Mouse (Mus musculus) embryonic stem cell, embryonic (primary cell): ENCODE data around the gene Cox10.

ENCODE experiments used
- CTCF ChIA-PET, 4 experiments: fragments of 300-600 bp in 2 of 4; fragments of 350-600 bp in 2 of 4; sonication (Branson Sonifier 250); formaldehyde crosslinking; loops; one replicate each; lab custom pipeline; 2022; ENCODE audit warnings: inconsistent platforms in 2 of 4; lab: Charles Lee
- POLR2A ChIA-PET, 4 experiments: fragments of 300-600 bp in 2 of 4; fragments of 350-600 bp in 2 of 4; sonication (Branson Sonifier 250); formaldehyde crosslinking; loops; one replicate each; lab custom pipeline; 2022; ENCODE audit warnings: antibody characterized with exemption in 4 of 4, inconsistent platforms in 1 of 4; lab: Charles Lee

The Cox10 gene

DNA sequence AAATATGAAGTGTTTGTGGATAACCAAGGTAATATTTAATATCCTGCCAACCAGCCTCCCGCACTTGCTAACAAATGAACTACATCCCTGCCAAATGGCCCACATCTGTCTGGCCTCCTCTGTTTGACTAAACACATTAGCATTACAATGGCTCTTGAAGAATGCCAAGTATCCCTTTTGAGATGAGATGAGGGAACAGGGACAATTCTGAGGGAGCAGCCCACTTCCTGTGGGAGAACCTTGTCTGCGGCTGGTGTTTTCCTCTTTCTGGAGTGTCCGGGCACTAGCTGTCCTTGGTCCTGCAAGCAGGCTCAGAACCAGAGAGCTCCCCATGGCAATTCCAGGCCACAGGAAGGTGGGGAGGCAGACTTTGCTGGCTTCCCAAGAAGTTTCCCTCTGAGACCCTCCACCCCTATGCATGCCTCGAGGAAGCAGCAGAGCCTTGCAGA is 126.5 kb downstream of the Cox10 start:
- ChIA-PET CTCF (interaction anchor here in 3 of 4 experiments (0.6 to 2.1 kb wide), 5 partner anchors 26 to 274 kb away, joined by 3 to 8 read pairs (median 3); partner anchors contain the start of gene Hs3st3b1 (in 1 of the 3)), POLR2A (interaction anchor here in 3 of 4 experiments (0.6 to 9.5 kb wide), 28 partner anchors 8 to 518 kb away, joined by 3 to 134 read pairs (median 5); partner anchors contain the start of genes Hs3st3b1 (in 3 of the 3) and Cox10 (in 1 of the 3))

GRCm38 (mm10) chr11:63951831-63952631 is 127.2 kb downstream of the Cox10 start:
- ChIA-PET POLR2A (interaction anchor here in 3 of 4 experiments (0.6 to 9.5 kb wide), 38 partner anchors 8 to 681 kb away, joined by 3 to 134 read pairs (median 5); partner anchors contain the start of genes Hs3st3b1 (in 3 of the 3) and Cox10 (in 1 of the 3)), CTCF (interaction anchor here in 3 of 4 experiments (0.5 to 2.1 kb wide), 6 partner anchors 27 to 269 kb away, joined by 3 to 8 read pairs (median 3); partner anchors contain the start of gene Hs3st3b1 (in 1 of the 3))

GRCm38 (mm10) chr11:63948371-63948770 is 130.9 kb downstream of the Cox10 start:
- CTCF ChIA-PET = interaction anchor here in 1 of 4 experiments (1.7 kb wide), 1 partner anchor 22 kb away, joined by 4 read pairs; no protein-coding TSS in a partner anchor

GRCm38 (mm10) chr11:63947024-63947423 is 132.2 kb downstream of the Cox10 start:
- ChIA-PET CTCF (no interaction called here), POLR2A (interaction anchor here in 3 of 4 experiments (0.7 to 2.4 kb wide), 3 partner anchors 10 to 1042 kb away, joined by 3 to 10 read pairs (median 4); no protein-coding TSS in a partner anchor)

More at GRCm38 (mm10) chr11:63948371-63948770, 130.9 kb downstream of the Cox10 start:
- POLR2A ChIA-PET = interaction anchor here in 2 of 4 experiments (0.9 to 2.4 kb wide), 4 partner anchors 9 to 58 kb away, joined by 3 to 10 read pairs (median 3); no protein-coding TSS in a partner anchor

DNA sequence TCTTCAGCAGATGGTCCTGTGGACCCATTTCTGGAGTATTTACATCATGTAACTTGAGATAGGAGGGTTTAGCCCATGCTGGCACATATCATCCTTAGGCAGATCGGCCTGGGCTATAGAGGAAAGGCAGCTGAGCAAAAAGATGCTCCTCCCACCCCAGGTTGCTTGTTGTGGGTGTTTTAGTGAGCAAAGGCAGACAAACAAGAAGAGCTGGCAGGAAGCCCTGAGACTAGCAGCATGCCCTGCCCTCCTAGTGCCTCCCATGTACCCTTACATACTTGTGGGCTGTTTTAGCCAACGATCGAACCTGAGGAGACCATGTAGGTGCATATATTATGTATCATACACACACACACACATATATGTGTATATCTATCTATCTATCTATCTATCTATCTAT is 135.3 kb downstream of the Cox10 start:
- POLR2A ChIA-PET = interaction anchor here in 2 of 4 experiments (0.6 to 1.4 kb wide), 3 partner anchors 8 to 25 kb away, joined by 3 to 5 read pairs (median 3); no protein-coding TSS in a partner anchor
- CTCF ChIA-PET = no interaction called here

GRCm38 (mm10) chr11:63943268-63943890 is 135.9 kb downstream of the Cox10 start:
- POLR2A ChIA-PET = interaction anchor here in 2 of 4 experiments (0.6 to 1.4 kb wide), 3 partner anchors 9 to 24 kb away, joined by 3 to 5 read pairs (median 3); no protein-coding TSS in a partner anchor
- CTCF ChIA-PET = no interaction called here

DNA sequence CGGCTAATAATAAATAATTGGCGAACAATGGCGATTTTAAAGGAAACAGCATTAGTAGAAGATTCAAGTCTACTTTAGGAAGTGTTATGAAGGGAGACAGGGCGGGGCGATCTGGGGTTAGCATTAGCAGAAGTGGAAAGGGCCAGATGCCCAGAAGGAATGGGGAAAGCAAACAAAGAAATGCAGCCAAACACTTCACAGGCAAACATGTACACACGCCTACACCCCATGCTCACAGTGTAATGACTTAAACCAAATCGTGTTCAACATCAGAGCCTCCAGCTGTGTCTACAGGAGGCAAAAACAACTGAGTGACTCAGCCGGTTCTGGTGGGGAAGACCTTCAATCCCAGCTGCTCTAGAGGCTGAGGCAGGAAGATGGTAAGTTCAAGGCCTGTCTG is 137.1 kb downstream of the Cox10 start:
- ChIA-PET POLR2A (interaction anchor here in 1 of 4 experiments (0.7 kb wide), 1 partner anchor 12 kb away, joined by 3 read pairs; no protein-coding TSS in a partner anchor), CTCF (no interaction called here)

GRCm38 (mm10) chr11:63936641-63937040 is 142.6 kb downstream of the Cox10 start:
- ChIA-PET POLR2A (interaction anchor here (0.6 to 1.9 kb wide), 5 partner anchors 12 to 17 kb away, joined by 3 to 7 read pairs (median 4); partner anchors contain the start of gene Hs3st3b1 (in 1 of the 4)), CTCF (interaction anchor here in 1 of 4 experiments (0.6 kb wide), 1 partner anchor 987 kb away, joined by 4 read pairs; no protein-coding TSS in a partner anchor)

GRCm38 (mm10) chr11:63926901-63927300 is 152.4 kb downstream of the Cox10 start:
- ChIA-PET CTCF (interaction anchor here in 3 of 4 experiments (0.6 to 3.0 kb wide), 8 partner anchors 15 to 515 kb away, joined by 3 to 12 read pairs (median 3); partner anchors contain the start of gene Cox10 (in 1 of the 3)), POLR2A (interaction anchor here (0.5 to 8.2 kb wide), 19 partner anchors 12 to 1376 kb away, joined by 3 to 108 read pairs (median 4); partner anchors contain the start of genes Cox10 (in 2 of the 4) and Ubb (in 1 of the 4))

DNA sequence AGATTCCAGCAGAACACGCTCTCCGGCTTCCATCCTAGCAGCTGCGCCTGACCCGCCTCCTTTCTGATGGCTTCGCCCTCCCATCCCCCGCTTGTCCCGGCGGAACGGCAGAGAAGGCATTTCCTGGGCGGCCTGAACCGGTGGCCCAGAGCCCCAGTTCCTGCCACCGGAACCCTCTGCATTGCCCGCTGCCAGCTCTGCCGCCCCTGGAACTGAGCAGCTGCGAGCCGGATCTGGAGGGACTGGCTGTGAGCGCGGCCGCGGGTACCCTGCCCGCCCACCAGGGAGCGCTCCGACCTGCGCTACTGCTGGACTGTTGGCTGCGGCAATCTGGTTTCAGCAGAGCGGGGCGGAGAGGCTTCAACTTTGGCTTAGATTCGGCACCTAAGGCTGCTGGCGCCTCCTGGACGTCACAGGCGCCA is 154.1 kb downstream of the Cox10 start:
- POLR2A ChIA-PET = interaction anchor here in 3 of 4 experiments (0.6 to 8.2 kb wide), 17 partner anchors 11 to 511 kb away, joined by 3 to 134 read pairs (median 8); partner anchors contain the start of gene Cox10 (in 2 of the 3)
- CTCF ChIA-PET = interaction anchor here (0.5 to 3.0 kb wide), 27 partner anchors 11 to 533 kb away, joined by 3 to 14 read pairs (median 4); partner anchors contain the start of gene Cox10 (in 2 of the 4)

DNA sequence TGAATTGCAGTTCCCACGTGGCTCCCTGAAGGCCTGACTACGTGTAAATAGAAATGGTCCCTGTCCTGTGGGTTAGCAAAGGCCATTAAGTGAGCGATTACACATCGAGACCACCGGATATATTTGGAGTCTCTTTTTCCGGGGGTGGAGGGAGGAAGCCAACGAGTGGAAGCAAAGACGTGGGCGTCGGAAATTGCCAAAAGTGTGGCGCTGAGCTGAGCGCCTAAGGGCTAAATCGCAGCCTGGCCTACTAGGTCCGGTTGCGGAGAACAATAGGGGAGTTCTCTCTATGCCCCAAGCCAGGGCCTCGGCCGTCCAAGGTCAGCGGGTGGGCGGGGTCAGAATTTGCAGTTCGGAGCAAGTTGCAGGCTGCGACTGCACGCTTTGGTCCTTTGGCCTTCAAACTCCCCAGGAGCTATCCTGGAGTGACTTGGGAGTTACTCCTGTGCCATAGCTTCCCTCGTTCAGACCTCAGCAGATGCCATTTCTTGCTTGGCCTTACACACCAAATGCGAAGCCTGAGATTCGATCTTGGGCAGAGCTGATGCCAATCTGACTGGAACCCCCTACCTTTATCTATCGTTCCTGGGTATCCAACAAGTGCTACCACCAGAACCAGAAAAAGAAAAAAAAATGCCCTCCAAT is 154.9 kb downstream of the Cox10 start:
- POLR2A ChIA-PET = interaction anchor here in 3 of 4 experiments (0.6 to 8.2 kb wide), 16 partner anchors 10 to 511 kb away, joined by 3 to 134 read pairs (median 8); partner anchors contain the start of gene Cox10 (in 2 of the 3)
- CTCF ChIA-PET = interaction anchor here (0.5 to 3.0 kb wide), 23 partner anchors 10 to 518 kb away, joined by 3 to 14 read pairs (median 4); partner anchors contain the start of gene Cox10 (in 2 of the 4)

DNA sequence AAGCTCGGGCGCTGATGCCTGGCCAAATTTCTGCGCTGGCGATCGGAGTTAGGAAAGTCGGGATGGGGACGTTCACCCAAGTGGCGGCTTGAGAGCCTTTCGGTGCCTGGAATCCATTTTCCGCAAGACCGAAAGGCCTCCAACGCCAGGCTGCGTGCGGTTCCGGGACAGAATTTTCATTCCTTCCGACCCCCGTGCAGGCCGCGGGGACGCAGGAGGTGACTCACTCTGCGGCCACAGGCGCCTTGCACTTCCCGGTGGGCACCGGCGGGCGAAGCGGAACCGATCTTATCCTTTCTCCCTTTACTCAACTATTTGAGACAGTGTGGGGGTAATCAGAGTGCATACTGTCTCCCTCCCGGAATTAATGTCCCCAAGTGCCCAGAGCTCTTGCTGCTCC is 155.9 kb downstream of the Cox10 start:
- ChIA-PET POLR2A (interaction anchor here in 2 of 4 experiments (4.6 to 8.2 kb wide), 3 partner anchors 26 to 32 kb away, joined by 22 to 134 read pairs (median 108); no protein-coding TSS in a partner anchor), CTCF (no interaction called here)

GRCm38 (mm10) chr11:63922091-63922621 is 157.1 kb downstream of the Cox10 start, which contains the start of gene Hs3st3b1:
TSS of gene Hs3st3b1 (minus strand) at chr11:63922290.
- CTCF ChIA-PET = interaction anchor here (0.6 to 2.7 kb wide), 12 partner anchors 18 to 1002 kb away, joined by 3 to 10 read pairs (median 4); no protein-coding TSS in a partner anchor
- POLR2A ChIA-PET = interaction anchor here (0.6 to 8.2 kb wide), 33 partner anchors 8 to 514 kb away, joined by 3 to 134 read pairs (median 4); partner anchors contain the start of gene Cox10 (in 3 of the 4)

- POLR2A ChIA-PET = interaction anchor here (0.6 to 8.2 kb wide), 37 partner anchors 9 to 1370 kb away, joined by 3 to 134 read pairs (median 4); partner anchors contain the start of genes Cox10 (in 3 of the 4) and Ubb (in 1 of the 4)
- CTCF ChIA-PET = interaction anchor here (0.6 to 2.7 kb wide), 16 partner anchors 17 to 1001 kb away, joined by 3 to 10 read pairs (median 4); no protein-coding TSS in a partner anchor
These were observed 158.0 kb downstream of the Cox10 start for GRCm38 (mm10) chr11:63921044-63921951.

GRCm38 (mm10) chr11:63920531-63920930 is 158.7 kb downstream of the Cox10 start:
- ChIA-PET CTCF (interaction anchor here in 3 of 4 experiments (0.8 to 2.7 kb wide), 10 partner anchors 20 to 605 kb away, joined by 3 to 10 read pairs (median 4); no protein-coding TSS in a partner anchor), POLR2A (interaction anchor here in 3 of 4 experiments (0.6 to 8.2 kb wide), 17 partner anchors 9 to 1369 kb away, joined by 3 to 134 read pairs (median 7); partner anchors contain the start of genes Cox10 (in 1 of the 3) and Ubb (in 1 of the 3))
